In the genomic region with DNA sequence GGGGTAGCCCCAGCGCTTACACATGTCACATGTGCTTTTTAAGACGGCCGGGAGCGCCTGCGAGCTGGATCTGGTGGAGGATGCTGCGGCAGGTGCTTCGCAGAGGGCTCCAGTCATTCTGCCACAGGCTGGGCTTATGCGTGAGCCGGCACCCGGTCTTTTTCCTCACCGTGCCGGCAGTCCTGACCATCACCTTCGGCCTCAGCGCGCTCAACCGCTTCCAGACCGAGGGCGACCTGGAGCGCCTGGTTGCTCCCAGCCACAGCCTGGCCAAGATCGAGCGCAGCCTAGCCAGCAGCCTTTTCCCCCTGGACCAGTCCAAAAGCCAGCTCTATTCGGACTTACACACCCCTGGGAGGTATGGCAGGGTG, we compare ENCODE assay signal across 8 mouse cellular contexts. TPM values are rescaled to one million over a fixed set of nuclear protein-coding genes. Genes with fewer than 3 reads are reported as not detected.
DNase-seq lines count a peak whose midpoint lies in the region; ATAC-seq lines count a peak whose summit lies in the region.
"Had no signal": no experiment of that assay in that cellular context is flagged by ENCODE, and none has a peak within 500 bp of the region (broad histone marks: within the 10 kb centered on the region; RNA-seq: fewer than 3 reads in every experiment).

No protein-coding gene starts in this region.

- peak overlapping the region; percentile 47 for H3K4me3 ChIP-seq in lung, embryonic 15.5 days
- H3K4me3 ChIP-seq in limb, embryonic 12.5 days (replicated peaks), result peak overlapping the region; percentile 58
- H3K4me3 ChIP-seq: myocyte had no signal

- 1% methylated on average over 22 of the region's 22 CpGs for WGBS in lung, embryonic 15.5 days
- WGBS in limb, embryonic 12.5 days, result under 1% methylated on average over 22 of the region's 22 CpGs

- H3K36me3 ChIP-seq in lung, embryonic 15.5 days, result no peaks in the 10 kb centered on the region
- no peaks in the 10 kb centered on the region for H3K36me3 ChIP-seq in limb, embryonic 12.5 days

- no peaks in the 10 kb centered on the region for H3K9me3 ChIP-seq in lung, embryonic 15.5 days
- H3K9me3 ChIP-seq in limb, embryonic 12.5 days, result no peaks in the 10 kb centered on the region

- DNase-seq in lung, postnatal 14 days, result no peak
- DNase-seq in cerebellum, postnatal 25 days, result peak; percentile 81 to 82
- DNase-seq in frontal cortex, postnatal 25 days (ENCODE audit: low spot score in 2 of 2), result peak; percentile 19 to 22
- peak; percentile 40 for DNase-seq in right cerebral cortex, postnatal 14 days
- DNase-seq in urinary bladder, postnatal 25 days (ENCODE audit: low spot score), result no peak

- no peak overlapping the region for H3K9ac ChIP-seq in lung, embryonic 15.5 days
- H3K9ac ChIP-seq in limb, embryonic 12.5 days (replicated peaks), result peak overlapping the region; percentile 62; the same call in 1 of the 2 replicates

- peak; percentile 68 for ATAC-seq in lung, embryonic 15.5 days (ENCODE audit: borderline replicate concordance, extremely low read depth, low FRiP score, low TSS enrichment)
- peak; percentile 68 for ATAC-seq in limb, embryonic 12.5 days (ENCODE audit: insufficient number of reproducible peaks, insufficient read depth, low FRiP score, low TSS enrichment, low read depth)

- H3K27ac ChIP-seq in lung, embryonic 15.5 days, result no peak overlapping the region
- H3K27ac ChIP-seq in limb, embryonic 12.5 days, result no peak overlapping the region

- peaks cover 9% of the 10 kb centered on the region for H3K4me1 ChIP-seq in lung, embryonic 15.5 days
- peaks cover 8% of the 10 kb centered on the region for H3K4me1 ChIP-seq in limb, embryonic 12.5 days (replicated peaks)

- H3K4me2 ChIP-seq in lung, embryonic 15.5 days, result peak overlapping the region; percentile 97
- H3K4me2 ChIP-seq in limb, embryonic 12.5 days, result peak overlapping the region; percentile 90

- H3K27me3 ChIP-seq in lung, embryonic 15.5 days, result peaks cover 13% of the 10 kb centered on the region
- H3K27me3 ChIP-seq in limb, embryonic 12.5 days, result peaks cover 28% of the 10 kb centered on the region

RNA-seq across cellular contexts. Expression of a gene that starts 0.8 kb away (rescaled TPM):
- polyA plus RNA-seq in lung, embryonic 15.5 days (2015; fragmentation: Nextera tagmentation; extraction: Ambion mirVana), result 0.20 and 0.31 TPM in 2 replicates
- polyA plus RNA-seq in limb, embryonic 12.5 days (2016; fragmentation: Nextera tagmentation; extraction: Ambion mirVana), result 2.3 and 2.4 TPM in 2 replicates
- polyA plus RNA-seq: myocyte had no signal

Comparison
In these comparisons a context has a peak if more than half of its experiments do, and no peak if none do; other contexts are left out.
1. DNase-seq: peak in cerebellum, postnatal 25 days (2 of 2), frontal cortex, postnatal 25 days (2 of 2) and right cerebral cortex, postnatal 14 days (single experiment); none in lung, postnatal 14 days (single experiment) and urinary bladder, postnatal 25 days (single experiment).